Mouse (Mus musculus) large intestine, adult 2 months (tissue): ENCODE data around the gene Npas4. TPM values are rescaled to one million over a fixed set of nuclear protein-coding genes. Genes with fewer than 3 reads are reported as not detected.
A peak's percentile ranks its signal among the peaks of the same experiment; 100 is the strongest.
"Not testable (repeated sequence)": the region's sequence is repeated elsewhere in the genome, so short reads cannot be mapped to it uniquely, and the experiment has no call there.

ENCODE experiments used
- DNase-seq: peaks from one replicate; pipeline ENCODE4 v3.0.0-alpha.2; 2012; ENCODE audit warnings: low read depth, low spot score
- WGBS: fragments of 180-500 bp; shearing (Covaris S2); methylation state at CpG from one replicate; pipeline ENCODE4 v1.1.7; 2018; 5-methylcytosine and 5-hydroxymethylcytosine counted together
- polyA plus RNA-seq: library from polyadenylated mRNA; depleted of rRNA; stranded (reverse); fragments of >200 nt; gene quantifications from 2 replicates; pipeline ENCODE4 v1.2.3, GENCODE M21; 2012

The Npas4 gene
- polyA plus RNA-seq, 1 experiment: 1.4 TPM

DNA sequence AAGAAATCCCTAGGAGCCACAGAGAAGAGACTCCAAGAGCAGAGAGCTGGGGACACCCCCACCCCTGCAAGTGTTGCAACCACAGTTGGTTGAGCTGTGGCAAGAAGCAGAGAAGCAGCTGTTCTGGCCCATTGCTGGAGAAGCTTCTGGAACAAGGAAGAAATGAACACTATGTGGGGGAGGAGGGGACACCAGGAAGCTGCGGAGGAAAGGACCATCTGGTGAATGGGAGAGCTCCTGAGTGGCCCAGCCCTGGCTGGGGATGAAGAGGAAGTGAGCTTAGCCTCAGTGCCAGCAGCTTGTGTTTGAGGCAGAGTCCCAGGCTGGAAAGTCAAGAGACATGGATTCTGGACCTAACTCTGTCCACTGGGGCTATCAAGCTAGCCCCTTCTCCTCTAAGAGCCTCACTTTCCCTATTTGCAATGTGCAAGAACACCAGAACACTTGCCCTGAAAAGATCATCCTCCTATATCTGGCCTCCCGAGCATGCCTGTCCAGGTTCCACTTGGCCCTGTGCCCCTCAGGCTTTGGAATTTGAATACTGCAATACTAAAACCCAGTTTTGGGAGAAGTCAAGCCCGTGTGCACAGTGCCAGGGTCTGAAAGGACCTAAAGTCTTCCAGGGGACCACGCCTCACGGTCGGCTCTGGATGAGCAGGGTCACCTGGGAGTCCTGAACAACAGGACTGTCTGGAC, 9.5 kb upstream of the Npas4 start:
- no peak for DNase-seq
- 47% methylated on average over 6 of the region's 6 CpGs for WGBS

DNA sequence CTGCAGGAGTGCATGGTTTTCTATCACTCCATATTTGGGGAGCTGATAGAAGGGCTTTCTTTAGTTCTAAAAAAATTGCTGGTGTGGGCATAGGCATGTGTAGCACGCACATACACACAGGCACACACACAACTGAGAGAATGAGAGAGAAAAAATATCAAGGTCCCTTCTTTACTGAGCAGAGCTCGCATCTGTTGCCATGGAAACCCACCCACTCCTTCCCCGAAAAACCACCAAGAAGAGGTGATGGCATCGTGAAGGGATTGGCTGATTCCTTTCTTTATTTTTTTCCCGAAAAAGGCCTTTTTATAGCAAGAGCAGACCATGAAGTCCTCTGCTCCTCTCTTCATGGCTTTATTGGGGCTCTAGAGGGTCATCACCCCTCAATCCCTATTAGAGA, 3.9 kb upstream of the Npas4 start:
- 62% methylated on average over 5 of the region's 5 CpGs for WGBS
- no peak for DNase-seq

DNA sequence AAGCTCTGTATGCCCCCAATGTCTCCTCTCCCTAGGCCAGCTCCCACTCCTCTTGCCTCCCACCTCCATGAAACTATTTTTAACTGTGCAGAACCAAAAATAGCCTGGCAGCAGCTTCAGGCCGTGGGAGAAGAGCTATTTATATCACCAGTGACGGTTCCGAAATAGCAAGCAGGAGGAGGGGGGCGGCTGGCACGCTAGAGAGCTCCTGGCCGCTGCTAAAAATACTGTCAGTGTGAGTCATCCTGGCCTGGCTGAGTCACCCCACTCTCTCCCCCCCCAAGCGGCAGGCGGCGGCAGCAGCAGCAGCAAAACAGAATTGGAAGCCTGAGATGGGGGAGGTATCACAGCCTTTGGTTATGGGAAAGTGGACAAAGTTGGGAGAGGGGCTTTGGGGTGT, 2.8 kb upstream of the Npas4 start:
- 1% methylated on average over 9 of the region's 9 CpGs for WGBS
- no peak for DNase-seq

GRCm38 (mm10) chr19:4992371-4992770, 2.3 kb upstream of the Npas4 start:
- no peak for DNase-seq
- 19% methylated on average over 8 of the region's 8 CpGs for WGBS

DNA sequence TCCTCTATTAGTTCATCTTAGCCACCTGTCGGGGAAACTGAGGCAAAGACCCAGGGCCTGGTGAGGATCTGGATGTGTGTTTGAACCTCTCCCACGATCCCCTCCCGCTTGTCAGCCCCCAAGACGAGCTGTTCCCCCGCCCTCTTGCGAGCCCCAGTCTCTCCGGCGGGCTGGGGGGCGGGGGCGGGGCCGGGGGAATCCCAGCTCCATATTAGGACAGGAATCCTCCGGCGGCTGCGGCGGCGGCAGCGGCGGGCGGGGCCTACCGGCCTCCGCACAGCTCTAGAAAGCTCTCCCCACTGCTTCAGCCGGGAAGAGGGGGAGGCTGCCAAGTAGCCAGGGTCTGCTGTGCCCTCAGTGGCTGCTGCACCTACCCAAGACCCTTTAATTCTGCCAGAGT, 600 bp upstream of the Npas4 start:
- 4% methylated on average over 22 of the region's 22 CpGs for WGBS
- DNase-seq: no peak

DNA sequence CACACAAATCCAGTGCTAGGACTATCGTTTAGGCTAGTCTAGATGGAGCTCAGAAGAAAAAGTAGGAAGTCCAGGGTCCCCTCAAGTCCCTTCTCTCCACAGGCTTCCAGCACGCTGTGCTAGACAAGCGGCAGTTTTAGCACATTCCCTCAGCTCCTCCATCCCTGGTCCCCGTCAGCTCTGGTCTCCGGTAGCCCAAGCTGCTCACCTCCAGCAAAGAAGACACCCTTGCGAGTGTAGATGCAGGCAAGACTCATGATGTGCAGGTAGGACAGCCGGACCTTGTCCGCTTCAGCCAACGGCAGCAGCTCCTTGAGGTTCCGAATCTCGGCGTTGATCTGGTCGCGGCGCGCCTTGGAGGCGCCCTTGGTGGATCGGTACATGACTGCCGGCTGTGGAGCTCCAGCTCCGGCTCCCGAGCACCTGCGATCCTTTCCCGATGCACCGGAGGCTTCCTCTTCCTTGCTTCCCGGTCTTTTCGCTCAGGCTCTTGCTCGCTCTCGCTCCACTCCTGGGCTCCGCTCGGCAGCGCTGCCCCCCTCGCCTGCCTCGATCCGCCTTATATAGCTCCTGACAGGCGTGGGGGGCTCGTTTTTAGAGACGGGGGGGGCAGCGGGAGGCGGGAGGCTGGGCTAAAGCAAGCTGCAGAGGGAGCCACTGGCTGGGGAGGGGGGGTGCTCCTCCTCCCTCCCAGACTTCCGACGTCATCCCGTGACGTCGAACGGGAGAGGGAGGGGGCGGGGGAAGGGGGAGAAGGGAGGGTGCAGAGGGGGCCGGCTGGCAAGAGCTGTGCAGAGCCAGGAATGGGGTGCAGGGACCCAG, 471 bp downstream of the Npas4 start:
- 29% methylated on average over 47 of the region's 47 CpGs for WGBS
- DNase-seq: no peak

DNA sequence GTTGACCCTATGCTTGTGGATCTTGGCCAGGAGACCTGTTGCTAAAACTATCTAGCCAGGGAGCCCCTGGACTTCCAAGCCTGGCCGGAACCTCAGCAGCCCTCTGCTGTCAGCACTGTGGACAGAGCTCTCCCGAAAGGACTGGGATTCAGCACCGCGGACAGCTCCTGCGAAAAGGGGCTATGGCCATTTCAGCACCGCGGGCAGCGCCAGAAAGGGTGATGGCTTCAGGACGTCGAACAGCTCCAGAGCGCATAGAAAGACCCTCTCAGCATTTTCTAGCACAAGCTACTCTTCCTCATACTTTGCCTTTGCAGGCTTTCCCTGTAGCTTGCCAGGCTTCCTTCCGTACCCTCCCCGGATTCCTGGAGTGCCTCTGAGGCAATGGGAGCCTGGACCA, 1.1 kb downstream of the Npas4 start:
- peak; percentile 57 for DNase-seq
- 7% methylated on average over 13 of the region's 13 CpGs for WGBS

- DNase-seq: peak; percentile 39
These were observed 8.3 kb downstream of the Npas4 start for GRCm38 (mm10) chr19:4981767-4982166.

- DNase-seq: no peak
- 91% methylated on average over 2 of the region's 2 CpGs for WGBS
These were observed 21.9 kb downstream of the Npas4 start for GRCm38 (mm10) chr19:4968236-4968635.

DNA sequence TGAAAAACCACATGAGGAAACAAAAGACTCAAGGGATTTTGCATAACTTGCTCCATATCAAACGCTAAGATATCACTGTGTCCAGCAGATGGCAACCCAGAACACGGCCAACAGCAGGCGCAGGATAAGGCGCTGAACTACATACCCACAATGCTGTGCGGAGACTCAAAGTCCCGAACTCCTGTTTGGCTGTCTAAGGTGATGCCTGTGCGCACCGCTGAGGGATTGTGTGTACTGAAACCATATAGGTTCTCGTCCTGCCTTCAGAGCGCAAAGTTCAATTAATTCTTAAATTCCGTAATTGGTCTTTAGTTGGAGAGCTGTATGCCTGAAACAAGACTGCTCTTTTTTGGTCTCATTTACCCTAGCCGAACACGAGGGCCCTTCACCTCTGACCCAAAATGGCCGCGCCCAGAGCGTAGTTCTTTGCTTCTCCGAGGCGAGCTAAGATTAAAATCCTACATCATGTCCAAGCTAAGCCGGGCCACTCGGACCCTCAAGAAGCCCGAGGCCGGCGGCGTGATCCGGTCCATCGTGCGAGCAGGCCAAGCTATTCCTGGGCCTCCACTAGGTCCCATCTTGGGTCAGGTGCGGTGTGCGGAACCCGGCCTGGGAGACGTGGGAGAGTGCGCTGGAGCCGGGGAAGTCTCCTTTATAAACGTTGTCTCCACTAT, 28.1 kb downstream of the Npas4 start, which contains the start of gene Mrpl11:
Gene Mrpl11, plus strand, starts transcription at position 220 of the 674 bp plus-strand sequence.
- WGBS: 0% methylated on average over 34 of the region's 34 CpGs
- peak; percentile 82 for DNase-seq

- not testable (repeated sequence) for DNase-seq
- WGBS: 64% methylated on average over 9 of the region's 9 CpGs
These were observed 41.5 kb downstream of the Npas4 start for GRCm38 (mm10) chr19:4948641-4949040.

GRCm38 (mm10) chr19:4945540-4945939, 44.6 kb downstream of the Npas4 start:
- 51% methylated on average over 6 of the region's 6 CpGs for WGBS
- DNase-seq: no peak

- no peak for DNase-seq
- WGBS: 3% methylated on average over 13 of the region's 13 CpGs
These were observed 46.9 kb downstream of the Npas4 start for GRCm38 (mm10) chr19:4943253-4943588.

DNA sequence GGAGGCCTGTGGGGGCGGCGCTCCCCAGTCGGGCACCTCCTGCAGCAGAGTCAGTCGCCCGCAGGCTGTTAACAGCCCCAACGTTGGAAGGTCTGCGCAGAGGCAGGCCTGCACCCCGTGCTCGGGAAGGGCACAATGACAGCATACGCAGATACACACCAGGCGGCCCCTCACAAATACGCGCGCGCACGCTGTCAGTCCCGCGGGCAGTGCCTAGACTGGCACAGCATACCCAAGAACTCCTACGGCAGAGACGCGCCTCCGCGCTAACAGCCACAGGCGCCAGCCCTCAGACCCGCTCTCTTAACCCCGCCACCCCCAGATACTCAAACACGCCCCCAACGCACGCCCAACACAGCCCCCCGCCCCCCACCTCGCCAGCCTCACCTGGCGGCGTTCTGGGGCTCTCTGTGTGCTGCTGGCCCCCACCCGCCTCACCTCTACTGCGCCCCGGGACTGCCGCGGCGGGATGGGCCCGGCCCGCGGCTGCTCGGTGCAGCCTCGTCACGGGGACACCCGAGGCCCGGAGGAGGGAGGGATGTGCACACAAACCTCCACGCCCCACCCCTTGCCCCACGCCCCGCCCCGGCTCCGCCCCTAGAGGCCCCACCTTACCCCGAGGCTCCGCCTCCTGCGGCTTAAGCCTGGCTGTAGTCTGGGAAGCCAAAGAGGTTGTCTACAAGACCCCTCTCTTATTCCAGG, 47.4 kb downstream of the Npas4 start, which contains the start of gene Peli3:
Gene Peli3, minus strand, starts transcription at position 577 of the 702 bp plus-strand sequence.
- under 1% methylated on average over 55 of the region's 55 CpGs for WGBS

GRCm38 (mm10) chr19:4937444-4938310, 52.4 kb downstream of the Npas4 start:
- DNase-seq: no peak
- WGBS: 89% methylated on average over 17 of the region's 17 CpGs

More for the DNA sequence above, 47.4 kb downstream of the Npas4 start, which contains the start of gene Peli3:
- no peak for DNase-seq

GRCm38 (mm10) chr19:4936896-4937295, 53.2 kb downstream of the Npas4 start:
- 84% methylated on average over 2 of the region's 2 CpGs for WGBS

More at GRCm38 (mm10) chr19:4936896-4937295, 53.2 kb downstream of the Npas4 start:
- no peak for DNase-seq
